Mouse (Mus musculus) midbrain, postnatal 0 days (tissue): ENCODE measurements around the gene Dcaf12. TPM values are rescaled to one million over a fixed set of nuclear protein-coding genes. Genes with fewer than 3 reads are reported as not detected.

Experiments
- ATAC-seq: fragments of 200-750 bp; cut with Nextera tagmentation; 2 replicates; pipeline ENCODE4 v1.8.0; 2017; ENCODE audit warnings: moderate number of reproducible peaks, mild to moderate bottlenecking, moderate TSS enrichment, moderate library complexity; ENCODE audit not compliant: low FRiP score
- DNase-seq: peaks from one replicate; pipeline ENCODE4 v3.0.0-alpha.2; 2015; ENCODE audit warnings: low spot score
- H3K27ac ChIP-seq: fragments of 300-500 bp; sonication (generic); 2 replicates; pipeline ENCODE4 v1.5.1; 2014; ENCODE audit warnings: low read depth, mild to moderate bottlenecking, low read length, mixed read lengths
- H3K27me3 ChIP-seq: fragments of 300-500 bp; sonication (generic); 2 replicates; pipeline ENCODE4 v1.6.1; 2014; ENCODE audit warnings: low read length, control low read depth, mixed read lengths; ENCODE audit not compliant: insufficient read depth
- H3K36me3 ChIP-seq: fragments of 300-500 bp; sonication (generic); 2 replicates; pipeline ENCODE4 v1.6.1; 2014; ENCODE audit warnings: low read length, control low read depth, mixed read lengths; ENCODE audit not compliant: insufficient read depth
- H3K4me1 ChIP-seq: fragments of 300-500 bp; sonication (generic); 2 replicates; pipeline ENCODE4 v1.6.1; 2014; ENCODE audit warnings: mild to moderate bottlenecking, control low read depth, antibody characterized with exemption, low read length, mixed read lengths; ENCODE audit not compliant: insufficient read depth
- H3K4me2 ChIP-seq: fragments of 300-500 bp; sonication (generic); 2 replicates; pipeline ENCODE4 v1.6.1; 2014; ENCODE audit warnings: low read depth, mild to moderate bottlenecking, low read length, mixed read lengths; ENCODE audit not compliant: poor library complexity, severe bottlenecking
- H3K4me3 ChIP-seq: fragments of 300-500 bp; sonication (generic); 2 replicates; pipeline ENCODE4 v1.5.1; 2014; ENCODE audit warnings: low read depth, mild to moderate bottlenecking, low read length, moderate library complexity
- H3K9ac ChIP-seq: fragments of 300-500 bp; sonication (generic); replicated peaks from 2 replicates; pipeline ENCODE4 v1.6.1; 2014; ENCODE audit warnings: mild to moderate bottlenecking, low read length, moderate library complexity, mixed read lengths; ENCODE audit not compliant: poor library complexity, severe bottlenecking
- H3K9me3 ChIP-seq: fragments of 300-500 bp; sonication (generic); 2 replicates; pipeline ENCODE4 v1.6.1; 2016; ENCODE audit warnings: low read length, control low read depth
- CTCF ChIP-seq: IDR thresholded peaks from 2 replicates; pipeline ENCODE4 v1.5.1; 2016; ENCODE audit warnings: antibody characterized with exemption, mild to moderate bottlenecking
- WGBS: fragments of 180-500 bp; shearing (Covaris S2); extraction: QIAGEN DNeasy Blood & Tissue Kit; methylation state at CpG from one replicate; pipeline ENCODE4 v1.1.7; 2014; 5-methylcytosine and 5-hydroxymethylcytosine counted together
- polyA plus RNA-seq: library from polyadenylated mRNA; unstranded; fragments of >200 nt; fragmentation: Nextera tagmentation; extraction: Ambion mirVana; gene quantifications from 2 replicates; pipeline ENCODE4 v1.2.1, GENCODE M21; 2015
- total RNA-seq: library from RNA; depleted of rRNA; stranded (reverse); fragments of >200 nt; gene quantifications from 2 replicates; pipeline ENCODE4 v1.2.3, GENCODE M21; 2014

Dcaf12 gene
- total and polyA plus RNA-seq, 2 experiments from 2014 or later = 53.2 to 61.2 TPM

DNA sequence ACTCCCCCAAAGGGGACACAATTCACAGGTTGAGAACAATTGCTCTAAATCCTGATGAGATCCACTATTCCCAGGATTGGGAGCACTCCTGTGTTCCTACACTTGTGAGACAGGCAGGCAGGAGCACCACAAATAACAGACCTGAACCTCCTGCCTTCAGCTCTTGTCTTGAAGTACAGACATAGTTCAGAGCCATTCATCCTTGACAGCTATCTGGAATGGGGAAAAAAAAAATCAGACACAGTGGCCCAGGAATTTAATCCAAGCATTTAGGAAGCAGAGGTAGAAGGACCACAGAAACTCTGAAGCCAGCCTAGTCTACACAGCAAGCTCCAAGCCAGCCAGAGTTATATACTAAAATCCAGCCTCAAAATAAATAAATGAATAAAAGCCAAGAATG lies 46.6 kb downstream of the Dcaf12 start:
- Histone ChIP-seq H3K9ac (no peak overlapping the region), H3K36me3 (peaks cover 6% of the 10 kb centered on the region; the same call in 1 of the 2 replicates), H3K4me2 (no peak overlapping the region), H3K4me1 (0 out of 2 replicates have a peak, but pooled peaks cover 3% of the 10 kb centered on the region), H3K4me3 (no peak overlapping the region), H3K27ac (no peak overlapping the region), H3K9me3 (no peaks in the 10 kb centered on the region), H3K27me3 (no peaks in the 10 kb centered on the region)
- no peak for DNase-seq
- no peak for ATAC-seq
- TF ChIP-seq CTCF = no peak

- Histone ChIP-seq H3K9me3 (no peaks in the 10 kb centered on the region), H3K9ac (no peak overlapping the region), H3K4me1 (no peaks in the 10 kb centered on the region), H3K36me3 (peaks cover 6% of the 10 kb centered on the region; the same call in 1 of the 2 replicates), H3K27me3 (no peaks in the 10 kb centered on the region), H3K4me3 (no peak overlapping the region), H3K4me2 (no peak overlapping the region), H3K27ac (no peak overlapping the region)
- 72% methylated on average over 4 of the region's 4 CpGs for WGBS
- DNase-seq (no peak), ATAC-seq (no peak)
- no peak for TF ChIP-seq CTCF
These were observed 48.3 kb downstream of the Dcaf12 start for GRCm38 (mm10) chr4:41266350-41266749.

- H3K36me3 ChIP-seq = no peaks in the 10 kb centered on the region
- ATAC-seq (no peak), DNase-seq (no peak)
- no peak overlapping the region for H3K4me3 ChIP-seq
- no peaks in the 10 kb centered on the region for H3K4me1 ChIP-seq
- TF ChIP-seq CTCF = no peak
- H3K4me2 ChIP-seq = no peak overlapping the region
- H3K9ac ChIP-seq = no peak overlapping the region
- H3K9me3 ChIP-seq = no peaks in the 10 kb centered on the region
- H3K27me3 ChIP-seq = no peaks in the 10 kb centered on the region
- H3K27ac ChIP-seq = no peak overlapping the region
These were observed 54.0 kb downstream of the Dcaf12 start for GRCm38 (mm10) chr4:41260691-41261090.

DNA sequence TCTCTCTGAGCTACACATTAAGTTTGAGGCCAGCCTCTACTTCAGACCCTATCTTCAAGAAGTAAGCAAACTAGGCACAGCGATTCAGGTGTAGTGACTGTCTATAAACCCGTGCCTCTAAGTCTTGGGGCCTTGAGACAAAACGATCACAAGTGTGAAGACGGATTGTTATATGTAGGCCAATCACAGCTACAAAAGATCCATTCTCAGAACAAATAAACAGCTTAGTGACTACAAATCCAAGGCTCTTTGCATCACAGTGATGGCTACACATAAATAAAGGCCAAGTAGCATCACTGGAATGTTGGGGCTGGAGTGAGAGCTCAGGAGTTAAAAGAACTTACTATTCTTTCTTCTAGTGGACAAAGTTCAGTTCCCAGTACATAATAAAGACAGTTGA lies 55.7 kb downstream of the Dcaf12 start:
- Histone ChIP-seq H3K27ac (no peak overlapping the region), H3K9ac (no peak overlapping the region), H3K36me3 (no peaks in the 10 kb centered on the region), H3K4me2 (no peak overlapping the region), H3K4me3 (no peak overlapping the region), H3K4me1 (no peaks in the 10 kb centered on the region), H3K9me3 (no peaks in the 10 kb centered on the region), H3K27me3 (no peaks in the 10 kb centered on the region)
- DNase-seq = no peak
- TF ChIP-seq CTCF = no peak
- WGBS = 89% methylated on average over 4 of the region's 4 CpGs
- ATAC-seq = no peak

GRCm38 (mm10) chr4:41257752-41258151 lies 56.9 kb downstream of the Dcaf12 start:
- Histone ChIP-seq H3K9me3 (no peaks in the 10 kb centered on the region), H3K4me3 (no peak overlapping the region), H3K27ac (no peak overlapping the region), H3K9ac (no peak overlapping the region), H3K4me1 (no peaks in the 10 kb centered on the region), H3K36me3 (no peaks in the 10 kb centered on the region), H3K4me2 (no peak overlapping the region), H3K27me3 (no peaks in the 10 kb centered on the region)
- 97% methylated on average over 1 of the region's 1 CpGs for WGBS
- no peak for TF ChIP-seq CTCF
- ATAC-seq = no peak
- DNase-seq = no peak

GRCm38 (mm10) chr4:41255564-41256210 lies 59.0 kb downstream of the Dcaf12 start:
- Histone ChIP-seq H3K4me2 (no peak overlapping the region), H3K27me3 (no peaks in the 10 kb centered on the region), H3K4me3 (no peak overlapping the region), H3K27ac (no peak overlapping the region), H3K36me3 (no peaks in the 10 kb centered on the region), H3K4me1 (no peaks in the 10 kb centered on the region), H3K9ac (no peak overlapping the region), H3K9me3 (no peaks in the 10 kb centered on the region)
- TF ChIP-seq CTCF = no peak
- DNase-seq = peak; percentile 8
- 82% methylated on average over 12 of the region's 12 CpGs for WGBS
- no peak for ATAC-seq
